Mouse (Mus musculus) brain, embryonic 14.5 days (tissue): ENCODE measurements around the gene Armcx3.

Experiments
- CTCF ChIP-seq: fragments of 200-500 bp; IDR thresholded peaks from 2 replicates; pipeline ENCODE4 v1.5.1; 2012; ENCODE audit warnings: inconsistent platforms, mild to moderate bottlenecking, moderate library complexity, borderline replicate concordance; ENCODE audit not compliant: insufficient read depth, insufficient read length; ENCODE audit errors: extremely low read depth
- POLR2A ChIP-seq: fragments of 200-500 bp; IDR thresholded peaks from 2 replicates; pipeline ENCODE4 v1.6.1; 2012; ENCODE audit warnings: mild to moderate bottlenecking, inconsistent platforms, borderline replicate concordance; ENCODE audit not compliant: poor library complexity, insufficient read depth, insufficient read length, severe bottlenecking; ENCODE audit errors: extremely low read depth

- no peak for TF ChIP-seq POLR2A
- TF ChIP-seq CTCF, result no peak
Observed at GRCm38 (mm10) chrX:134757293-134757995, 1.0 kb downstream of the Armcx3 start.
